Mouse (Mus musculus): ENCODE data around the gene Gm49388. TPM values are rescaled to one million over a fixed set of nuclear protein-coding genes. Genes with fewer than 3 reads are reported as not detected.
A peak's percentile ranks its signal among the peaks of the same experiment; 100 is the strongest.
"Not testable (repeated sequence)": the region's sequence is repeated elsewhere in the genome, so short reads cannot be mapped to it uniquely, and the experiment has no call there.

Gene Gm49388
- polyA plus RNA-seq, 2 experiments from 2014 or later, result 0.65 to 0.99 TPM

GRCm38 (mm10) chr7:127768346-127768996 is 16.9 kb upstream of the Gm49388 start:
- ATAC-seq, result no peak

DNA sequence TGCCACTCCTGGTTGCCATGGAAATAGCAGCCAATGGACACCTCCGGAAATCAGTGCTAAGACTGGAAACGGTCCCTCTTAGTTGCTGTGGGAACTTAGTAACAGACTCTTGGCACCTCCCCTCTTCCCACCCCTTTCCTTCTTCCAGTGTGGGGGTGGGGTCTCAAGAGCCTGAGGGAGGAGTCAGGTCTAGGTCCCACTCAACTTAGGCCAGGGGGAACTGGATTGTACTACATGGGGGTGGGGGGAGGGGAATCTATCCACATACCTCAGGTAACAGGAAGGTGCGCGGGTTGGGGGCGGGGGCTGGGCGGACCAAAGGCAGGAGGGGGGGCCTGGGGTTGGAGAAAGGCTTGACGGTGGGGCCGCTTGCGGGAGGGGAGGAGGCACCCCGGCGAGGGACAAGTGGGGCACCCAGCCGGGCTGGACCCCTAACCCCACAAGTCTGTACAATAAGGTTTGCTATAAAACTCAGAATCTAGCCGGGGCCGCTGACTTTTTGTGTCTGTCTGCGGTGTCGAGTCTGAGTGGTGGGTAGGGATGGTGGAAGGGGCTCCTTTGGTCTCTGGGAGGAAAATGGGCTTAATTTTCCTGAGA is 16.3 kb upstream of the Gm49388 start:
- ATAC-seq, result peak; percentile 73

DNA sequence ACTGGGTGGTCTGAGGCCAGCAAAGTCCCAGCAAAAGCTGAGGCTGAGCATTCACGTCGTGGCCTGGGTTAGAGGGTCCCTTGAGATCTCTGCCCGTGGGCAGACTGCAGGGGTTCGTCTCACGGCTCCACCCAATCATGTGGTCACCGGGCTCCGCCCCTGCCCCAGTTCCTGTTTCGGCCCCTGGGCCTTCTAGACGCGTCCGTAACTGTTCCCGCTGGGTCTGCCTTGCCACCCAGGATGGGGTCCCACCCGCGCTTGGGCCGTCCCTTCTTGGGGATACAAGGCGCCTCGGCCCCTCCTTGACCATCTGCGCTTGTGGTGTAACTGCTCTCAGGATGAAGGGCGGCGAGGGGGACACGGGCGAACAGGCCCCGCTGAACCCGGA is 15.8 kb upstream of the Gm49388 start, which contains the start of gene Orai3:
TSS of gene Orai3 (plus strand) at position 165 of the 388 bp plus-strand sequence.
- ATAC-seq, result peak; percentile 44

GRCm38 (mm10) chr7:127770039-127770905 is 15.1 kb upstream of the Gm49388 start:
- ATAC-seq, result peak; percentile 16

GRCm38 (mm10) chr7:127771262-127771661 is 14.1 kb upstream of the Gm49388 start:
- ATAC-seq, result no peak

GRCm38 (mm10) chr7:127772080-127772479 is 13.3 kb upstream of the Gm49388 start:
- ATAC-seq, result no peak

- ATAC-seq, result no peak
These were observed 12.9 kb upstream of the Gm49388 start for GRCm38 (mm10) chr7:127772557-127772956.

GRCm38 (mm10) chr7:127773664-127774384 is 11.6 kb upstream of the Gm49388 start:
- no peak for ATAC-seq

DNA sequence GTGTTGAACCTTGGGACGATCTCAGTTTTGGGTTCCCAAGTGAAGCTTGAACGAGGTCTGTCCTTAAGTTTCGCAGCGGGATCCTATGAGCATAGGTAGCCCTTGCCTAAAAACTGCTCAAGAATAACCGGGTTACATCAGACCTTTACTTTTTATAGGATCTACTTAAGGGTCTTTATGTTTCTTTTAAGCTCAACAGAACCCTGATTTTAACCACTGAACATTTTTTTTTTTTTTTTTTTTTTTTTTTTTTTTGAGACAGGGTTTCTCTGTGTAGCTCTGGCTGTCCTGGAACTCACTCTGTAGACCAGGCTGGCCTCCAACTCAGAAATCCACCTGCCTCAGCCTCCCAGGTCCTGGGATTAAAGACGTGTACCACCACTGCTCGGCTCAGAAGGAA is 9.6 kb upstream of the Gm49388 start:
- ATAC-seq, result not testable (repeated sequence)

DNA sequence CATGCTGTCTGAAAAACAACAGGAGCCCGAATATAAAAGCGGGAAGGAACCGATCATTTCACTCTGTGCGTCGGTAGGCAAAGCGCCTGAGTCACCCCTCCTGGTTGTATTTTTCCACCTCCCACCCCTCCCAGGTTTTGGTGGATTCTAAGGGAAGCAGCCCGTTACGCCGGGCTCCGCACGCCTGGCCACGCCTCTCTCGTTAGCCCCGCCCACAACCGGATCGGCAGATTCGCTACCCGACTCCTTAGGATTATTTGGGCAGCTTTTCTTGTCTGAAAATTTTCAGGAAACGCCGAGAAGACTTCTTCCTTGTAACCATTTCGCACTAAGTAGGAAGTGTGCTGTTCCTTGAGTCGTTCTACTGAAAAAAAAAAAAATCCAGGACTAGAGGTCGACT is 9.0 kb upstream of the Gm49388 start, which contains the start of gene Setd1a:
TSS of gene Setd1a (plus strand) at position 245 of the 400 bp plus-strand sequence.
- peak; percentile 55 for ATAC-seq

- peak; percentile 94 for ATAC-seq
These were observed 8.4 kb upstream of the Gm49388 start for GRCm38 (mm10) chr7:127776878-127777473.

DNA sequence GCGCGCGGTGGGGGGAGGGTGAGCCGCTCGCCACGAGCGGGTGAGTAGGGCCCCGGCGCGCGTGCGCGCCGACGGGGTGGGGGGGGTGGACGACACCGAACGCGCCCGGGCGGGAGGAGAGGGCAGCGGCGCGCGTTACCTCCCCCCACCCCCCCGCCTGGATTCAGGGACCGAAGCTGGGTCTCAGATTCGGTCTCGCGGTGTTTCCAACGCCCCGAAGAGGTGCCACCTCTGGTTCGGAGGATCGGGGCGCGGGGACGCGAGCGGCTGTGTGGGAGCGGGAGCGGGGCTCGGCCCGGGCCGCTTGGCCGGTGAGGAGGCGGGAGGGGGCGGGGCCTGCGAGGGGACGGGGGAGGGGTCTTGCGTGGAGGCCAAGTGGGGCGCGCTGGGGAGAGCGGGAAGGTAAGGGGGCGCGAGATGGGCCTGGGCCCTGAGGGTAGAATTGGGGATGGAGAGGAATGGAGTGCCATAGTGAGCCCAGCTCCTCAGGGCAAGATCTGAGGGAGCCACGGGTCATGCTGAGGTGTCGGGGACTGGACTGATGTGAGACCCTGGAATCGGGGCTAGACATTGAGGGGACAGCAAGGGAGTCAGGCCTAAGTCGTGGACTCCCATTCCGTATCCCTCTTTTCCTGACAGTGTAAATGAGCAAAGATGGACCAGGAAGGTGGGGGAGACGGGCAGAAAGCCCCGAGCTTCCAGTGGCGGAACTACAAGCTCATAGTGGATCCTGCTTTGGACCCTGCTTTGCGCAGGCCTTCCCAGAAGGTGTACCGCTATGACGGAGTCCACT is 7.7 kb upstream of the Gm49388 start:
- ATAC-seq, result no peak

DNA sequence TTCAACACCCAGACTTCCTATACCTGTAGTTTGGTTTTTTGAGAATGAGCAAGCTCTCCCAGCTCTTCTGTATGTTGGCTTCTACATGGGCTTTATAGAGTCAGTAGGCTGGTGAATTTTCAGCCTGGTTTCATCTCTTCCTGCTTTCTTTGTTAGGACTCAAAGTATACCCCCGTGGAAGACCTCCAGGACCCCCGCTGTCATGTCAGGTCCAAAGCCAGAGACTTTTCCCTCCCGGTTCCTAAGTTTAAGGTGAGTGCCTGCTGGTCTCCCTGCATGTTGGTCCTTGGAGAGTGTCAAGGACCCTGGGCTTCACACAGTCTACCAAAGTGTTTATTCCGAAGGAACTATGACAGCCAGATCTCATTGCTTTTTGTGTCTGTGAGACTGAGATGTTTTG is 7.1 kb upstream of the Gm49388 start:
- ATAC-seq, result no peak

- ATAC-seq, result no peak
These were observed 11.9 kb downstream of the Gm49388 start for GRCm38 (mm10) chr7:127797076-127797845.

- no peak for ATAC-seq
These were observed 13.2 kb downstream of the Gm49388 start for GRCm38 (mm10) chr7:127798591-127798990.

DNA sequence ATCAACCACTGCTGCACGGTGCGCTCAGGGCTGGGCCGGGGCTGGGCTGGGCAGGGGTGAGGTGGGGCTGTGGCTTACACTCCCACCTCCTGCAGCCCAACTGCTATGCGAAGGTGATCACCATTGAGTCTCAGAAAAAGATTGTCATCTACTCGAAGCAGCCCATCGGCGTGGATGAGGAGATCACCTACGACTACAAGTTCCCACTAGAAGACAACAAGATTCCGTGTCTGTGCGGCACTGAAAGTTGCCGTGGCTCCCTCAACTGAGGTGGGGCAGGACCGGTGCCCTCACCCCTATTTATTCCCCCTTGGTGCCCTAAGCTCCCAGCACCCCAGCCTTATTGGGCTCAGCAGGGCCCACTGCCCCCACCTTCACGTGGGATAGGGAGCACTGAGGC is 13.8 kb downstream of the Gm49388 start:
- ATAC-seq, result no peak

GRCm38 (mm10) chr7:127799738-127800137 is 14.3 kb downstream of the Gm49388 start:
- no peak for ATAC-seq

DNA sequence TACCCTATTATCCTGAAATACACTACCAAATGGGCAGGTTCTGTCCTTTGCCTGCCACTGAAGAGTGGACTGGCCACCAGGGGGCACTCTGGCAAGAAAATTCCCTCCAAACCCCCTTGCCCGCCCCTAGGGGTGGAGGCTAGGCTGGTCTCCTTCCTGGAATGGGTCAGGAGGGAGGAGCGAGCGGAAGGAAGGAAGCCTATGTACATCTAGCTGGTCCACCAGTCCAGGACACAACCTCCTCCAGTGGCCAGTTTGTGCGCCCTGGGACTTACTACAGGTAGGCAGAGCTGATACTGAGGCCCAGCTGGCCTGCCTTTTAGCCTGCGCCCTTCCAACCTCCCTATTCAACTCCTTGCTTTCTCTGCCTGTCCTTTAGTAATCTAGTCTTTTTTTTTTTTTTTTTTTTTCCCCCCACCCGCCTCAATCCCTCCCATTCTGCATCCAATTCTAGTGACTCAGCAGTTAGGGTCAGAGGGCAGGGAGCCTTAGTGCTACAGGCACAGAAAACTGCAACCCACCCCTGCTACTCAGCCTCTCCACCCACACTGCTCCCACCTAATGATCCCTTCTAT is 15.1 kb downstream of the Gm49388 start, which contains the start of gene Hsd3b7:
TSS of gene Hsd3b7 (plus strand) at position 170 of the 575 bp plus-strand sequence.
- ATAC-seq, result peak; percentile 77

DNA sequence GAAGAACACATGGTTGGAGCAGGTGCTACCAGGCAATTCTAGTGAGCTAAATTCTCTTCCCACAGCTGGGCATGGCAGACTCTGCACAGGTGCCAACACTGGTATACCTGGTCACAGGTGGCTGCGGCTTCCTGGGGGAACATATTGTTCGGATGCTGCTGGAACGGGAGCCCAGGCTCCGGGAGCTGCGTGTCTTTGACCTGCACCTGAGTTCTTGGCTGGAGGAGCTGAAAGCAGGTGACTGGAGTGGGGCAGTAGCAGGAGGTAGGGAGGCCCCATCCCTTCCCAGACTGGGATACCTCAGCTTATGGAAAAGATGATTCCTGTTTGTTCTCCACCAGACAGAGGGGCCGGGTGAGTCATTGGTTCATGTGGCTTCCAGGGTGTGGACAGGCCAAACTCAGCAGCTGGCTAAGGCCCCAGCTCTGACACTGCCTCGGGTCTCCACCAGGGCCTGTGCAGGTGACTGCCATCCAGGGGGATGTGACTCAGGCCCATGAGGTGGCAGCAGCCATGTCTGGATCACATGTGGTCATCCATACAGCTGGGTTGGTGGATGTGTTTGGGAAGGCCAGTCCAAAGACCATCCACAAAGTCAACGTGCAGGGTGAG is 15.7 kb downstream of the Gm49388 start:
- no peak for ATAC-seq

DNA sequence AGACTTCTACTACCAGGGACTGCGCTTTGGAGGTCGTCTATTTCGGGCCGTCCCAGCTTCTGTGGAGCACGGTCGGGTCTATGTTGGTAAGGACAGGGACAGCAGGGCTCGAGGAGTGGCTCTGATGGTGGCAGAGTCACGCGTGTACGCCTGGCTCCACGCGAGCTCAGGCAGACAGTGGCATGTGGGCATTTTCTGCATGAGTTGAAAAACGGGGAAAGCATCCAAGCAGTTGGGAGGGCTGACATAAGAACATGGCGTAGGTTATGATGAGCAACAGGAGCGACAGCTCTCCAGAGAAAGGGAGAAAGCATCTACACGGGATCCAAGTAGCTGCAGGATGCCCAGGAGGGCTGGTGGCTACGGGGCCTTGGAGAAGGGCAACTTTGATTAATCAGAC is 16.9 kb downstream of the Gm49388 start:
- no peak for ATAC-seq

Measured in CD4-positive, CD25-positive, alpha-beta regulatory T cell, adult 4 months (primary cell).